Mouse (Mus musculus): ENCODE results near the gene Tapbpl. TPM values are rescaled to one million over a fixed set of nuclear protein-coding genes. Genes with fewer than 3 reads are reported as not detected.
A peak's percentile ranks its signal among the peaks of the same experiment; 100 is the strongest.
"Not testable (repeated sequence)": the region's sequence is repeated elsewhere in the genome, so short reads cannot be mapped to it uniquely, and the experiment has no call there.

The Tapbpl gene
- total RNA-seq (2021): 1 to 10 TPM; 3.3 TPM

- peak; percentile 42 to 50 for DNase-seq
Measured at GRCm38 (mm10) chr6:125231117-125232044, at the start of gene Tapbpl. Gene Tapbpl, minus strand, starts transcription at chr6:125231860.

DNA sequence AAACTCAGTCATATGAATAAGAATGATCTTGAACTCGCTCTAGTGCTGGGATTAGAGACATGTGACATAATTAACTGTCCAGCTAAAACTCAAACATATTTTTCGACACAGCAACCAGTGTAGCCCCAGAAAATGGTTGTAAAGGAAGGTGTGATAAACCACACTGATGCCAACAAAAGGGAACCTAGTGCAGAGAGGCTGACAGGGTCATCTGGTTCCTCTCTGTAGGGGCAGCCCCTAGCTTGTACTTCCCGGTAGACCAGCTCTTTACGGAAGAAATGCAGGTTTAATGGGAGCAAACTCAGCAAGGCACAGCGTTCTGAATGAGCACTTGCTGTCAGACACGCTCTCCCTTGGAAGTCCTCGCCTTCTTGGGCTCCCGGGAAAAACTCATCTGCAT, 48.1 kb upstream of the Tapbpl start:
- no peak for DNase-seq

GRCm38 (mm10) chr6:125274841-125275563, 43.3 kb upstream of the Tapbpl start:
- DNase-seq: no peak

GRCm38 (mm10) chr6:125272228-125272785, 40.6 kb upstream of the Tapbpl start:
- no peak for DNase-seq

DNA sequence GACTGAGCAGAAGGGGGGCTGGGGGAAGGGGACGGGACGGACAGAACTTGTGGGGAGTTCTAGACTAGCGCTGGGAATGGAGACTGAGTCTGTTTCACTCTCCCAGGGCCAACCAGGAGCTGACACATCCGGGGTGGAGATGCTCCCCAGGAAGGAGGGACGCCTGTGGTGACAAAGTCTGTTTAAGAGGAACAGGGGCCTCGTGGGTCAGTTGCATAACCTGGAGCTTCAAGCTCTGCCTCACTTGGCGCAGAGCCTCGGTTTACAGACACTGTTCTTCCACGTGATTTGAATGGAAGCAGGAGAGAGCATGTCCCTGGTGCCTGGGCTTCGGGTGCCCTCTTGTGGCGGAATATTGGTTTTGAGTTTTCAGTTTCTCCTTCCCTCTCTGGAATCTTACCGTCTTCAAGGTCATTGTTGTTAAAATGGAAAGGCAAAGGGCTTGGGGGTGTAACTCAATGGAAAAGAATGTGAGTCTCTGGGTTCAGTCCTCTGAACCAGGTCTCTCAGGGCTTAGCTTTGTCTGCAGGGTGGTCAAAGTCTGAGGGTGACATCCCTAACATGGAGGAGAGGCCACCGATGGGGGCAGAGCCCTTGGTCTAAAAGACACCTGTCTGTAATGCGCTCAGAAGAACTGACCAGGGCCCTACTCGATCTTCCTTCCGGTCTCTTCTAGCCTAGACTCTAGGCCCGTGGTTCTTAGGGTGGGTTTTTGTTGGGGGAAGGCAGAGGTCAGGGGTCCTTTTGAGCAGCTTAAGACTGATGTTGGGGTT, 40.0 kb upstream of the Tapbpl start:
- peak; percentile 87 to 88 for DNase-seq

DNA sequence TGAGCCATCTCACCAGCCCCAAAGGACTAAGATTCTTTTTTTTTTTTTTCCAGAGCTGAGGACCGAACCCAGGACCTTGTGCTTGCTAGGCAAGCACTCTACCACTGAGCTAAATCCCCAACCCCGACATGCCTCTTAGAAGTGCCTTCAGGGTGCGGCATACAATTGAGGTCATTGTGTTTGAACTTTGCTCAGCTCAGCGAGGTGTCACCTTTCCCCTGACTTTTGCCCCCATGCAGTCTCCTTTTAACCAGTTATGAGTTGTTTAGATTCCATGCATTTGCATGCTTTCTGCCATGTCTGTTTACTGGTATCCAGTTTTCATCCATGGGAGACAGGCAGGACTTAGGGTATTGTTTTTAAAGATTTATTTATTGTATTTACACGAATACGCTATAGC, 37.1 kb upstream of the Tapbpl start:
- no peak for DNase-seq

DNA sequence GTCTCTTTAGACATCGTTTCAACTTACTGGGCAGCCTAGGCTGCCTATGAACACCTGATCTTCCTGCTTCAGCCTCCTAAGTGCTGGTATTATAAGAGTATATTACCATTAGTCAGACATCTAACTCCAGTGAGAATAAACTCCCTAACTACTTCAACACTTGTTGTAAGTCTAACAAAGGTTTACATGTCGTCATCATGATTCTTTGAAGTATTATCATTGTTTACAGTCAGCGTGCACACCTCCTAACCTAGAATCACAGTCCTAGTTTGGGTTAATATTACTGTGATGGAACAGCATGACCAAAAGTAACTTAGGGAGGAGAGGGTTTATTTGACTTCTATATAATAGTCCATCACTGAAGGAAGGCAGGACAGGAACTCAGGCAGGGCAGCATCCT, 35.8 kb upstream of the Tapbpl start:
- no peak for DNase-seq

- DNase-seq: not testable (repeated sequence)
Measured at GRCm38 (mm10) chr6:125266600-125266999, 34.9 kb upstream of the Tapbpl start.

DNA sequence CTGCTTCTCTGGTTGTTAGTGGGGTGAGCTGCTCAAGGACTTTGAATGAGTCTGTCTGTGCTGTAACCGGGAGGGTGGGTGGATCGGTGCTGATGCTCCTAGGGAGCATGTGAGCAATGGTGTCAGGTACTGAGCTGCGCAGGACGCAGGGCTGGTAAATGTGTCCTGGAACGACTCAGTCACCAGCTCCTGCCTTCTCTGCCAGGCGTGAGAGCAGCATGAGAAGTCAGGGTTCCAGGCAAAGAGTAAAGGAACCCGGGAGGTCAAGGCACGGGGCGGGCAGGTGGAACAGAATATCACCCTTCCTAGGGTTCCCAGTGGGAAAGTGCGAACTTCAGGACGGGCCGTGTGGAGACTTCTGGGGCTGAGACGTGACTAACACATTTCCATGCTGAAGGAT, 34.4 kb upstream of the Tapbpl start:
- DNase-seq: no peak

GRCm38 (mm10) chr6:125265239-125265638, 33.6 kb upstream of the Tapbpl start:
- DNase-seq: no peak

DNA sequence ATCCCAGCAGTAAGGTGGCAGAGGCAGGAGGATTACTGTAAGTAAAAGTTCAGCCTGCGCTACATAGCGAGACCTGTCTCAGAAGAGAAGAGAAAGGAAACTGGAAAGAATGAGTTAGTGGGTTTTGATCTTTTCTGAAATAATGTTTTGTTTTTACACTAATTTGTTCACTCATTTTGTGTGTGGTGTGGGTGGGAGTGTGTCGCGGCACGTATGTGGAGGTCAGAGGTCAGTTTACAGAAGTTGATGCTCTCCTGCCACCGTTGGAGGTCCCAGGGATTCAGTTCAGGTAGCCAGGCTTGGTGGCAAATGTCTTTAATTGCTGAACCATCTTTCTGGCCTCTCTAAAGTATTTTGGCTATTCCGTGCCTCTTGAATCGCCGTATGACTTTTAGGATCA, 32.6 kb upstream of the Tapbpl start:
- DNase-seq: no peak

- no peak for DNase-seq
Measured at GRCm38 (mm10) chr6:125260006-125260555, 28.4 kb upstream of the Tapbpl start.

- no peak for DNase-seq
Measured at GRCm38 (mm10) chr6:125256222-125256966, 24.7 kb upstream of the Tapbpl start.

- DNase-seq: no peak
Measured at GRCm38 (mm10) chr6:125255516-125256044, 23.9 kb upstream of the Tapbpl start.

DNA sequence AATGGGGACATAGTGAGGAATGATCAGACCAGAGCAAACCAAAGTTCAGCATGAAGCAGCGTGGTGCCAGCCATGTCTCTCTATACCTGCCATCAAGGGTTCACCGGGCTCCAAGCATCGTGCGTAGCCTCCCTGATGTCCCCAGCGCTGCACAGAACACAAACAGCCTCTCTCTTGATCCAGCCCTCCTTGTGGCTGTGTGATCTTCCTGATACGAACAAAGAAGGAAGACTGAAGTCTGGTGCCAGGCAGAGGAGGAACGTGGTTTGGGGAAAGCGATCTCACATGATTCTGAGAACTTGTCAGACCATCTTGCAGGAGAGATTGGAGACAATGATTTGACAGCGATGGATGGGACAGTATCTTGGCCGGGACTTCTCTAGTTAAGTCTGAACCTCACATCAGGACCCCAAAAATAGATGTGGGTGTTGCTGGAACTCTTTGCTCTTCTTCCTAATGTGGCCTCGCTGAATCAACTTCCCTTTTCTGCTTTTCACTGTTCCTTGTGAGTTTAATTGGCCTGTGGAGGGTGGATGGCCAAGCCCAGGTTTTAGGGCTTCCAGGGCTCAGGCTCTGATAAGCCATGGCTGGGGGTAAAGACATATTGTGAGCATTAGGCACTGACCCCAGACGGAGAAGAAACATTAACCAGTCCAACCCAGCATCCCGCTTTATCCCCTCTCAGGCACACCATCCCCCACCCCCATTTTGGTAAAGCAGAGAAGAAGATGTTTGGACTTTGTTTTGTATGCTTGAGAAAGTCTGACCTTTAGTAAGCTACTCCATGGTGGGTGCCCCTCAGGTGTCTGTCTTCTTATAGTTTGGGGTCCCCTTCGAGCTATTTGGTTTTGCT, 22.4 kb upstream of the Tapbpl start:
- no peak for DNase-seq

DNA sequence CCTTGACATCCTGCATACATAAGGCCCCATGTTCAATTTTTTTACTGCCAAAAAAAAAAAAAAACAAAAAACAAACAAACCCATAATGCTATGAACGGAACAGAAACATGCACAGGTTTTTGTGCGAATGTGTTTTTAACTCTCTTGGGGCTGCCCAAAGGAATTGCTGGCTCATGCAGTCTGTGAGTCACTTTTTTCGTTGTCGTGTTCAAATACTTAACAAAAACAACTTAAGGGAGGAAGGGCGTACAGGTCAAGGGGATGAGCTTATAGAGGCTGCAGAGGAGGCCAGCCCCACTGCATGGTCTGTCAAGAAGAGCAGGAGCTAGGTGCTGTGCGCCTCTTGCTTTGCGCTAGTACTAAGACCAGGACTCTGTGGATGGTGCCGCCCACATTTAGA, 21.1 kb upstream of the Tapbpl start:
- DNase-seq: no peak

- DNase-seq: no peak
Measured at GRCm38 (mm10) chr6:125252285-125252684, 20.6 kb upstream of the Tapbpl start.

DNA sequence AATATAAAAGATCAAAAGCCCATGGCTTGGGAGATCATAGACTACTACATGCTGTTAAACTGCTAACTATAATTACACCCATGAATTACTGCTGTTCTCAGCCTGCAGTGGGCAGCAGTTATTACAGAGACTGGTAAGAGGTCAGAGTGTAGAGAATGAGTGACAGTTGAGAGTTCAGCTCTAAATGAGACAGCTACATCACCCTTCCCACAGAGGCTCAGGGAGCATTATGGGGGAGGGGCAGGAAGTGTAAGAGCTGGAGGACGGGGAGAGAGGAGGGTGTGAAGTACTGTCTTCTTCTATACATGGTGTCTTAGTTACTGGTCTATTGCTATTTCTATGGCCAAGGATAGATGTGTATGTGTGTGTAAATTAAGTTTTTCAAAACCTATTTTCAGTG, 12.9 kb upstream of the Tapbpl start:
- no peak for DNase-seq

- no peak for DNase-seq
Measured at GRCm38 (mm10) chr6:125241566-125241965, 9.9 kb upstream of the Tapbpl start.

DNA sequence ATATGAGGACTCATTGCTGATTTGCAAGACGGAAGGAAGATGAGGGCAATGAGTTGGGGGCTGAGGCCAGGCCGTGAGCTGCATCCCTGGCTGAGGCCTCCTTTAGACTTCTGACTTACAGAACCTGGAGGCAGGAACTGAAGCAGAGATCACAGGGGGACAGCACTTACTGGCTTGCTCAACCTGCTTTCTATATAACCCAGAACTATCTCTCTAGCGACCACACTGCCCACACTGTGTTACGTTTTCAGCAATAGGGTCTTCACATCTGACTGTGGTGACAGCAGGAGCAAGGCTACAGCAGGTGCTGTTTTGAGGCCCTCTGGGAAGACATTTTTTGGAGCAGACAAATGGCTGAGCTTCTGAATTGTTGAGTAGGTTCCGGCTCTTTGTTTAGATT, 9.0 kb upstream of the Tapbpl start:
- no peak for DNase-seq
